Mouse (Mus musculus): Measurements from ENCODE around the gene Ogdh. TPM values are rescaled to one million over a fixed set of nuclear protein-coding genes. Genes with fewer than 3 reads are reported as not detected.
A peak's percentile ranks its signal among the peaks of the same experiment; 100 is the strongest.

Ogdh gene
- total RNA-seq, 1 experiment: 68.4 TPM

DNA sequence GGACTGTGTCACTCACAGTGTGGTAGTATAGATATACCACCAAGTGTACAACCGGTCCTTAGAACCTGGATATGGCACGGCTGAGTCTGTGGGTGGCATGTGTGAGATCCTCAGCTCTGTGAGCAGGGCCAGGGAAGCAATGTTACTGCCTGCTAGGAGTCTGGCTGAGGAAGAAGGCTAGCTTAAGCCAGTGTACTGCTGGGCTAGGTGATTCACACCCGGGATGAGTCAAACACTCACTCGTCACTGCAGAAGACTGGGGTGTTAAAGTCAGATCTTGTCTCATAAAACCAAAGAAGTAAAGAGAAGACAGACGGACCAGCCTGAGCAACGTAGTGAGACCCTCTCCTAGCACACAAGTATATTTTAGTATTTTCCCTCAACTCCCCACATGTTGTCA lies 89.5 kb downstream of the Ogdh start:
- Histone ChIP-seq H3K4me3 (ENCODE audit: insufficient read depth in 1 of 2, low read depth in 1 of 2, low read length in 2 of 2, poor library complexity in 1 of 2, severe bottlenecking in 1 of 2) (no peak overlapping the region), H3K9ac (ENCODE audit: insufficient read depth, low read depth, low read length, poor library complexity, severe bottlenecking) (no peak overlapping the region), H3K27ac (ENCODE audit: insufficient read depth, low read depth, low read length, poor library complexity, severe bottlenecking) (no peak overlapping the region), H3K36me3 (ENCODE audit: control insufficient read depth, insufficient read depth, low read length, poor library complexity, severe bottlenecking) (no peaks in the 10 kb centered on the region), H3K9me3 (ENCODE audit: control insufficient read depth, insufficient read depth, low read depth, low read length) (no peaks in the 10 kb centered on the region), H3K4me1 (ENCODE audit: control insufficient read depth in 2 of 2, insufficient read depth in 2 of 2, low read length in 2 of 2, poor library complexity in 1 of 2) (peaks cover 0 to 4% of the 10 kb centered on the region in 2 experiments; a peak in 1 of 4 replicates)
- in situ Hi-C loops (cut with MboI; ENCODE audit: low sequenced_read_pairs in 2 of 2, unreplicated experiment in 2 of 2): no loop called here
- no peak for TF ChIP-seq ZC3H11A (IDR thresholded peaks at IDR 0.05; ENCODE audit: borderline replicate concordance, low read depth, low read length)
- no peak for TF ChIP-seq CHD2 (IDR thresholded peaks at IDR 0.05; ENCODE audit: low read depth, low read length)
- no peak for TF ChIP-seq HCFC1 (IDR thresholded peaks at IDR 0.05; ENCODE audit: borderline replicate concordance, insufficient read depth, low read length)
- no peak for TF ChIP-seq ZNF384 (IDR thresholded peaks at IDR 0.05; ENCODE audit: low read depth, low read length)
- no peak for TF ChIP-seq MAFK (IDR thresholded peaks at IDR 0.05; ENCODE audit: insufficient read depth, low read depth, low read length)
- no peak for DNase-seq (ENCODE audit: low read depth, low spot score)

DNA sequence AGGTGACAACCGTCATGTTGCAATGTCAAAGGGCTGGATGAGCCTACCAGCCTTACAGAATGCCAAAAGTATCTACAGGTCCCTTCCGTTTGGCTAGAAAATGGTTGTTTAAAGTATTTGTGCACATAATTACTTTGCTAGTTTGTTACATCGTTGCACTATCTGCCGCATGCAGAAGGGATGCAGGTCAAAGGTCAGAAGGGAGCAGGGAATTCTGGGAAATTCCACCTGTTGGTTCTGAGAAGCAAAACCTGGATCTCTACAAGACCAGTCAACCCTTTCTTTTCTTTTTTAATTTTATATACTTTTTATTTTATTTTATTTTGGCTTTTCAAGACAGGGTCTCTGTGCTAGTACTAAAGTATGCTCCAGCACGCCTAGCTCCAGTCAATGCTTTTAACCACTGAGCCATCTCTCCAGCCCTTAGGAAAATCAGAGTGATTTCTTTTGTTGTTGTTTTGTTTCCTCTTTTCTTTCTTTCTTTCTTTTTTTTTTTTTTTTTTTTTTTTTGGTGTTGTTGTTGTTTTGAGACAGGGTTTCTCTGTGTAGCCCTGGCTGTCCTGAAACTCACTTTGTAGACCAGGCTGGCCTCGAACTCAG lies 96.8 kb downstream of the Ogdh start:
- no peak for DNase-seq (ENCODE audit: low read depth, low spot score)
- in situ Hi-C loops (cut with MboI; ENCODE audit: low sequenced_read_pairs in 2 of 2, unreplicated experiment in 2 of 2): no loop called here
- H3K4me3 ChIP-seq (ENCODE audit: insufficient read depth in 1 of 2, low read depth in 1 of 2, low read length in 2 of 2, poor library complexity in 1 of 2, severe bottlenecking in 1 of 2): peak overlapping the region in 1 of 2 experiments; percentile 78; a peak in 1 of 4 replicates
- H3K27ac ChIP-seq (ENCODE audit: insufficient read depth, low read depth, low read length, poor library complexity, severe bottlenecking): no peak overlapping the region; the same call in 1 of the 2 replicates
- no peaks in the 10 kb centered on the region for H3K9me3 ChIP-seq (ENCODE audit: control insufficient read depth, insufficient read depth, low read depth, low read length)
- peaks cover 6% of the 10 kb centered on the region; the same call in 1 of the 2 replicates for H3K36me3 ChIP-seq (ENCODE audit: control insufficient read depth, insufficient read depth, low read length, poor library complexity, severe bottlenecking)
- peaks cover 4 to 6% of the 10 kb centered on the region in 2 experiments; a peak in 3 of 4 replicates for H3K4me1 ChIP-seq (ENCODE audit: control insufficient read depth in 2 of 2, insufficient read depth in 2 of 2, low read length in 2 of 2, poor library complexity in 1 of 2)
- H3K9ac ChIP-seq (ENCODE audit: insufficient read depth, low read depth, low read length, poor library complexity, severe bottlenecking): peak overlapping the region; percentile 74; the same call in 1 of the 2 replicates
- TF ChIP-seq ZNF384 (IDR thresholded peaks at IDR 0.05; ENCODE audit: low read depth, low read length): peak; percentile 90
- no peak for TF ChIP-seq ZC3H11A (IDR thresholded peaks at IDR 0.05; ENCODE audit: borderline replicate concordance, low read depth, low read length)

DNA sequence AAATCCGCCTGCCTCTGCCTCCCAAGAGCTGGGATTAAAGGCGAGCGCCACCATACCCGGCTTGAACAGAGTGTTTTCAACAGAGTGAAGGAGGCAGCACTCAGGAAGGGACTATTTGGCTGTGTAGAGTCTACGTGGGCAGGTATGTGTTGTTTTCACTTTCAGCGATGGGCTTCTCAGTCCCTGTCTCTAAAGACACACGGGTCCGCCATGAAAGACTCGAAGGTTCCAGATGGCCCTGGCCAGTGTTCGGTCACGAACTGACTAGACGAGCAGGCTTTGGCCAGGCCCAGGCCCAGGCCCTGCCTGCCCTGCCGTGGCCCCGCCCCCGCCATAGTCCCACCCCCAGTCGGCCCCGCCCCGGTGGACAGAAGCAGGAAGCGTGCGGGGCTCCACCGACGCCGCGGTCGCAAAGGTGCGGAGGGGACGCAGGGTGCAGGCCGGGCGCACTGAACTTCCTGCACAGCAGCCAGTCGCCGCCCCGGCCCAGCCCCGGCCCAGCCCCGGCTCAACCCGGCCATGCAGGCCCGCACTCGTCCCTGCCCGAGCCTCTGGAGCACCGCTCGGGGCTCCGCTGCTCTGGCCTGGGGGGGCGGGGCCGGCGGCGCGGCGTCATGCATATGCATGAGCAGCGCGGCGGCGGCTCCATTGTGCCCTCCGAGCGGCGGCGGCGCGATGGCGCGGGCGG lies 97.4 kb downstream of the Ogdh start, which contains the start of gene Zmiz2:
TSS of gene Zmiz2 (plus strand) at position 349 of the 688 bp plus-strand sequence.
- peak; percentile 82 for DNase-seq (ENCODE audit: low read depth, low spot score)
- in situ Hi-C loops (cut with MboI; ENCODE audit: low sequenced_read_pairs in 2 of 2, unreplicated experiment in 2 of 2): no loop called here
- TF ChIP-seq HCFC1 (IDR thresholded peaks at IDR 0.05; ENCODE audit: borderline replicate concordance, insufficient read depth, low read length): peak; percentile 54; the same call in 1 of the 2 replicates
- TF ChIP-seq CHD2 (IDR thresholded peaks at IDR 0.05; ENCODE audit: low read depth, low read length): no peak
- TF ChIP-seq ZNF384 (IDR thresholded peaks at IDR 0.05; ENCODE audit: low read depth, low read length): peak; percentile 79
- Histone ChIP-seq H3K36me3 (ENCODE audit: control insufficient read depth, insufficient read depth, low read length, poor library complexity, severe bottlenecking) (peaks cover 7% of the 10 kb centered on the region; the same call in 1 of the 2 replicates), H3K27ac (ENCODE audit: insufficient read depth, low read depth, low read length, poor library complexity, severe bottlenecking) (peak within 1 kb of the TSS; percentile 88), H3K9me3 (ENCODE audit: control insufficient read depth, insufficient read depth, low read depth, low read length) (no peaks in the 10 kb centered on the region), H3K9ac (ENCODE audit: insufficient read depth, low read depth, low read length, poor library complexity, severe bottlenecking) (peak within 1 kb of the TSS; percentile 87), H3K4me1 (ENCODE audit: control insufficient read depth in 2 of 2, insufficient read depth in 2 of 2, low read length in 2 of 2, poor library complexity in 1 of 2) (peaks cover 4 to 6% of the 10 kb centered on the region in 2 experiments; a peak in 3 of 4 replicates), H3K4me3 (ENCODE audit: insufficient read depth in 1 of 2, low read depth in 1 of 2, low read length in 2 of 2, poor library complexity in 1 of 2, severe bottlenecking in 1 of 2) (peak within 1 kb of the TSS; percentile 83 to 100)

DNA sequence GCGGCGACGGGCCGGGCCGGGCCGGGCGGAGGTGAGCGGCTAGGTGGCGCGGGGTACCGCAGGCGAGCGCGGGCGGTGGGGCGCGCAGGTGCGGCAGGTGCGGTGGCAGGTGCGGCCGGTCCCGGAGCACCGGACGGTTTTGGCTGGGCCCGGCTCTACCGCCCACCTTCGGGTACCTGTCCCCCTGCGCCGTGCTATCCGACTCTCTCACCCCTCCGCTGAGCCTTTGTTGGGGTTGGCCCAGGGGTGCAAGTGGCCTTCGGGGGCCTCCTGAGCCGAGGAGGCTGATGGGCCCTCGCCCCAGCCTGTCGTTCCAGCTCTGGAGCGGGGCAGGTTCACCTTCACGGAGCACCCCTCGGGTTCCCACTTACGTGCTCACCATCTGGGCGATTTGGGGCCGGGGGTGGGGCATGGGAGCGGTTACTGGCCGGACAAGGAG lies 98.1 kb downstream of the Ogdh start:
- H3K4me1 ChIP-seq (ENCODE audit: control insufficient read depth in 2 of 2, insufficient read depth in 2 of 2, low read length in 2 of 2, poor library complexity in 1 of 2): peaks cover 4 to 6% of the 10 kb centered on the region in 2 experiments; a peak in 3 of 4 replicates
- no peaks in the 10 kb centered on the region for H3K9me3 ChIP-seq (ENCODE audit: control insufficient read depth, insufficient read depth, low read depth, low read length)
- peaks cover 11% of the 10 kb centered on the region; the same call in 1 of the 2 replicates for H3K36me3 ChIP-seq (ENCODE audit: control insufficient read depth, insufficient read depth, low read length, poor library complexity, severe bottlenecking)
- DNase-seq (ENCODE audit: low read depth, low spot score): no peak
- in situ Hi-C loops (cut with MboI; ENCODE audit: low sequenced_read_pairs in 2 of 2, unreplicated experiment in 2 of 2): no loop called here
- H3K9ac ChIP-seq (ENCODE audit: insufficient read depth, low read depth, low read length, poor library complexity, severe bottlenecking): peak overlapping the region; percentile 86
- peak overlapping the region; percentile 42; the same call in 1 of the 2 replicates for H3K27ac ChIP-seq (ENCODE audit: insufficient read depth, low read depth, low read length, poor library complexity, severe bottlenecking)
- no peak for TF ChIP-seq ZC3H11A (IDR thresholded peaks at IDR 0.05; ENCODE audit: borderline replicate concordance, low read depth, low read length)
- no peak for TF ChIP-seq MAFK (IDR thresholded peaks at IDR 0.05; ENCODE audit: insufficient read depth, low read depth, low read length)
- no peak for TF ChIP-seq CHD2 (IDR thresholded peaks at IDR 0.05; ENCODE audit: low read depth, low read length)
- H3K4me3 ChIP-seq (ENCODE audit: insufficient read depth in 1 of 2, low read depth in 1 of 2, low read length in 2 of 2, poor library complexity in 1 of 2, severe bottlenecking in 1 of 2): peak overlapping the region; percentile 83 to 100
